Mouse (Mus musculus): ENCODE data around the gene Capn12. TPM values are rescaled to one million over a fixed set of nuclear protein-coding genes. Genes with fewer than 3 reads are reported as not detected.

The Capn12 gene
- not detected in 2 replicates for polyA plus RNA-seq (2012; ENCODE audit: insufficient read depth, insufficient read length, low replicate concordance, missing spikeins)

DNA sequence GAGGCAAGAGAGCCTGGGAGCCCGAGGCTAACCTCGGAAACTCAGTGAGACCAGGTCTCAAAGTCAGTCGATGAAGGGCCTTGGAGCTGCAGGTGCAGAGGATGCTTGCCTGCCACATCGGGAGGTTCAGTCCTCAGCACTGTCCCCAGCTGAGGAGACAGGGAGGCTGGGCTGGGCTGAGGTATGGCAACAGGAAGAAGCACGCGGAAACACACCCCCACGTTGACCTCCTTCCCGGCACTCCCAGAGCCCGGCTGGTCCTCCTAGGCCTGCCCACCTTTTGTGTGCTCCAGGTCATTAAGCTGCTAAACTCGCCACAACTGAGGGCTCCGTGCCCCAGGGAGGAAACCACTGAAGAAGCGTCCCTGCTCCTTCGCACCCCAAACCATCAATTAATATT is at the start of gene Capn12:
Gene Capn12 (plus strand): TSS at position 224 of the 400 bp plus-strand sequence.
- no peak within 1 kb of the TSS for H3K27ac ChIP-seq (ENCODE audit: insufficient read depth, low read depth, low read length)
- WGBS: 53% methylated on average over 13 of the region's 13 CpGs
- H3K4me1 ChIP-seq (ENCODE audit: control insufficient read depth, insufficient read depth, low read length): no peaks in the 10 kb centered on the region
- TF ChIP-seq CTCF (IDR thresholded peaks at IDR 0.05; ENCODE audit: insufficient read depth, low read depth, low read length) (no peak), POLR2A (IDR thresholded peaks at IDR 0.05; ENCODE audit: insufficient read depth, low read depth, low read length) (no peak)
- H3K4me3 ChIP-seq (ENCODE audit: insufficient read depth, low read depth, low read length): no peak within 1 kb of the TSS

DNA sequence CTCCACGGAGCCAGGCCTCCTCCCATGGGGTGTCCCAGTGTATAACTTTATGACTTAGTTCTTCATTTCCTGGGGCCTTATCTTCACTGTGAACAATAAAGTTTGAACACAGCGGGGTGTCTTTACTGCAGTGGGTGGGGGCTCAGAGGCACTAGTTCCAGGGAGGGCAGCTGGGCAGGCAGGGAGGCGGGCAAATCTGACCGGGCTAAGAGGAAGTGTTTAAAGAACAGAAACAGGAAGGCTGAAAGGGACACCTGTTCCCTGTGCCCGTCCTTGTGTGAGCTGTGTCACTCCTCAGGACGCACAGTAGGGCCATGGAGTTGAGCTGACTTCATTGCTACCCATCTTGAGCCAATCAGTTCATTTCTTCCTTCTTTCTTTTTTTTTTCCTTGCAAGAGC is 49.1 kb upstream of the Capn12 start:
- no peak for TF ChIP-seq CTCF (IDR thresholded peaks at IDR 0.05; ENCODE audit: insufficient read depth, low read depth, low read length)
- no peak for TF ChIP-seq POLR2A (IDR thresholded peaks at IDR 0.05; ENCODE audit: insufficient read depth, low read depth, low read length)
- Histone ChIP-seq H3K27ac (ENCODE audit: insufficient read depth, low read depth, low read length) (no peak overlapping the region), H3K4me3 (ENCODE audit: insufficient read depth, low read depth, low read length) (no peak overlapping the region), H3K4me1 (ENCODE audit: control insufficient read depth, insufficient read depth, low read length) (peaks cover 8% of the 10 kb centered on the region)
- WGBS: 76% methylated on average over 6 of the region's 6 CpGs

DNA sequence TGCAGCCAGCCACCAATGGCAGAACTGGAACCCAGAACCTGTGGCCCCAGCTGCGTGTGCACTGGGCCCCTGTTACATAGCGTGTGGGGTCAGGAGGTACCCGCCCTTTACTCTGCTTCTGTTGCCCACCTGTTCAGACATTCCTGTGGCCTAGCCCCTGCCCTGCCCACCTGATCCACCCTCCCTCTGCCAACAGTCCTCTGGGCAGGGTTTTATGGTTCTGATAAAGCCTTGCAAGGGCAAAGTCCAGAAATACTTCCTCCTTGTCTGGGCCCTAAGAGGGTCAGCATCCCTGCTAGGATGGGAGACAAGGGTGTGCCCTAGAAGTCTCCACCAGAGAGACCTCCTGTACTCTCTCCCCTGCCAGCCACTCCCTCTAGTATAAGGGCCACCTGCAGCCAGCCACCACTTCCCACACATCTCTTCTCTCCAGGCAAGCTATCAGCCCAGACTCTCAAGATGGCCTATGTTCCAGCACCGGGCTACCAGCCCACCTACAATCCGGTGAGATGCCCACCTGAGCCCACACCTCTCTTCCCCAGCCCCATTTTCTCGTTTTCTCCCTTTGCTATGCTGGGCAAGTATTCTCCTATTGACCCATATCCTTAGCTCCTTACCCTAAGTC is 47.4 kb upstream of the Capn12 start, which contains the start of gene Lgals4:
Gene Lgals4 (plus strand): TSS at position 132 of the 625 bp plus-strand sequence.
- TF ChIP-seq POLR2A (IDR thresholded peaks at IDR 0.05; ENCODE audit: insufficient read depth, low read depth, low read length) (no peak), CTCF (IDR thresholded peaks at IDR 0.05; ENCODE audit: insufficient read depth, low read depth, low read length) (no peak)
- Histone ChIP-seq H3K4me1 (ENCODE audit: control insufficient read depth, insufficient read depth, low read length) (peaks cover 8% of the 10 kb centered on the region), H3K4me3 (ENCODE audit: insufficient read depth, low read depth, low read length) (no peak within 1 kb of the TSS), H3K27ac (ENCODE audit: insufficient read depth, low read depth, low read length) (no peak within 1 kb of the TSS)
- 82% methylated on average over 6 of the region's 6 CpGs for WGBS

DNA sequence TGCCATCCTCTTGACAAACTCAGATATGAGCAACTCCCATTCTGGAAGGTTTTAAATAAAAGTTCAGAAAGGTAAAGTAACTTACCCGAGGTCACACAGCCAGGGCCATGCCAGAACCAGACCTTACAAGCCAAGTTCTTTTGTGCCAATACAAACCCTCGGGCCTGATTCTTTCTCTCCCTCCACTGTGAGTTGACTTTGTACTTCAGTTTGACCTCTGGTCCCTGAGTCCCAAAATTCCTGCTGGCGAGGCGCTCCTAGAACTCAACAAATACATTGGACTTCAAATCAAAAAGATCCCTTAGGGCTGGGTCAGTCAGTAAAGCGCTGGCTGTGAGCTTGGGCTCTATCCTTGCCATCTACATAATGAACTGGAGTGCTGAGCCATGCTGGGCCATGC is 44.3 kb upstream of the Capn12 start:
- 88% methylated on average over 5 of the region's 5 CpGs for WGBS
- peaks cover 4% of the 10 kb centered on the region for H3K4me1 ChIP-seq (ENCODE audit: control insufficient read depth, insufficient read depth, low read length)
- TF ChIP-seq POLR2A (IDR thresholded peaks at IDR 0.05; ENCODE audit: insufficient read depth, low read depth, low read length): no peak
- no peak for TF ChIP-seq CTCF (IDR thresholded peaks at IDR 0.05; ENCODE audit: insufficient read depth, low read depth, low read length)
- H3K4me3 ChIP-seq (ENCODE audit: insufficient read depth, low read depth, low read length): no peak overlapping the region
- H3K27ac ChIP-seq (ENCODE audit: insufficient read depth, low read depth, low read length): no peak overlapping the region

DNA sequence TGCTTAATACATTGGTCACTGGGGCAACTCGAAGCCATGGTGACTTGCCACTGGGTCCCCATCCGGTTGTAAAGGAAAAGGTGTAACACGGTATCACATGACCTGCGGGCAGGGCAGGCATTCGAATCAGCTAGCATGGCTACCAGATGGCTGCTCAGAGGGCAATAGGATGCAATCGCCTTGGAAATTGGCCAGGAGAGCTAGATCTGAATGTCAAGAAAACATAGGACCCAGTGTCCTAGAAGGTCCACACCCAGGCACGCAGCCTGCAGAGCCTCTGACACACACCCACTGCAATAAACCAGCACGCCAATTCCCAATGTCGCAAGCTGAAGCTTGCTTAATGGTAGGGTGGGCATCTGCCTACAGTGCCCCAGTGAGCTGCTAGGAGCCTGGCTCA is 42.9 kb upstream of the Capn12 start:
- H3K27ac ChIP-seq (ENCODE audit: insufficient read depth, low read depth, low read length): no peak overlapping the region
- TF ChIP-seq POLR2A (IDR thresholded peaks at IDR 0.05; ENCODE audit: insufficient read depth, low read depth, low read length): no peak
- TF ChIP-seq CTCF (IDR thresholded peaks at IDR 0.05; ENCODE audit: insufficient read depth, low read depth, low read length): no peak
- WGBS: 66% methylated on average over 9 of the region's 9 CpGs

DNA sequence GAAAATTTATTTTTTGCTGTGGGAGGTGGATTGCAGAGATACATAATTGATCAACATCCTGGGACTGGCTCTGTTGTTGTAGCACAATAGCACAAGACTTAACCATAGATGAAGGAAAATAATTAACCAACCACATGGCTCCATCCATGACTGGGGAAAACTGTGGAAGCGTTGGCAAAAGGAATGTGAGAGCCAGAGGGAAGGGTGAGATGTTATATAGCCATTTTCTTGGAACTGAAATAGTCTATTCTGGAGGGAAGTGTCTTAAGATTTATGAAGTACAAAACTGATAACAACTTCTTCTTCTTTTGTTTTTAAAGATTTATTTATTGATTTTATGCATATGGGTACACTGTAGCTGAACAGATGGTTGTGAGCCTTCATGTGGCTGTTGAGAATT is 33.9 kb upstream of the Capn12 start:
- peaks cover 5% of the 10 kb centered on the region; the same call in 1 of the 2 replicates for H3K4me1 ChIP-seq (ENCODE audit: control insufficient read depth, insufficient read depth, low read length)
- H3K4me3 ChIP-seq (ENCODE audit: insufficient read depth, low read depth, low read length): no peak overlapping the region
- TF ChIP-seq CTCF (IDR thresholded peaks at IDR 0.05; ENCODE audit: insufficient read depth, low read depth, low read length) (no peak), POLR2A (IDR thresholded peaks at IDR 0.05; ENCODE audit: insufficient read depth, low read depth, low read length) (no peak)
- no peak overlapping the region for H3K27ac ChIP-seq (ENCODE audit: insufficient read depth, low read depth, low read length)
- WGBS: 92% methylated on average over 1 of the region's 1 CpGs

More for the DNA sequence above, 42.9 kb upstream of the Capn12 start:
- Histone ChIP-seq H3K4me3 (ENCODE audit: insufficient read depth, low read depth, low read length) (no peak overlapping the region), H3K4me1 (ENCODE audit: control insufficient read depth, insufficient read depth, low read length) (peaks cover 4% of the 10 kb centered on the region)

DNA sequence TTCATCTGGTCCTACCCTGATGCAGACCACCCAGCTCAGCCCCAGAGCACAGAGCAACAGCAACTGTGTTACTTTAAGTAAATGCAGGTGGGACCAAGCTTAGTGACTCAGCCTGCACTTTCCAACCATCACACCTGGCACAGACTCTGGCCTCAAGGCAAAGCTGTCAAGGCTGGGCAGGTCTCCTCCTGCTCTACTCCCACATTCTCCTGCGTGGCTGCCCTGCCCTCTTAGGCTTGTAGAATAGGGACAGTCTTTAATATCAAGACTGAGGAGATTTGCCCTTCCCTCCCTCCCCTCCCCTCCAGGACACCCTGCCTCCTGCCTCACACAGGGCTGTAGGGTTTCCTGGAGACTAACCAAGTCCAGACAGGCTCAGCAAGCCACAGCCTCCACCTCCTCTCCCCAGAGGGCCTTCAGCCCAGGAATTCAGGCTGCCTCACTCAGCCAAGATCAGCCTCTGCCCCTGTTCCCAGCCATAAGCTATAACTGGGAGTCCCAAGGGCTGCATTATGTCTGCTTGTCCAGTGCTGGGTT is 31.5 kb upstream of the Capn12 start:
- TF ChIP-seq CTCF (IDR thresholded peaks at IDR 0.05; ENCODE audit: insufficient read depth, low read depth, low read length): no peak
- no peak for TF ChIP-seq POLR2A (IDR thresholded peaks at IDR 0.05; ENCODE audit: insufficient read depth, low read depth, low read length)
- H3K27ac ChIP-seq (ENCODE audit: insufficient read depth, low read depth, low read length): no peak overlapping the region
- H3K4me1 ChIP-seq (ENCODE audit: control insufficient read depth, insufficient read depth, low read length): peaks cover 5% of the 10 kb centered on the region; the same call in 1 of the 2 replicates
- no peak overlapping the region for H3K4me3 ChIP-seq (ENCODE audit: insufficient read depth, low read depth, low read length)
- 39% methylated on average over 1 of the region's 1 CpGs for WGBS

DNA sequence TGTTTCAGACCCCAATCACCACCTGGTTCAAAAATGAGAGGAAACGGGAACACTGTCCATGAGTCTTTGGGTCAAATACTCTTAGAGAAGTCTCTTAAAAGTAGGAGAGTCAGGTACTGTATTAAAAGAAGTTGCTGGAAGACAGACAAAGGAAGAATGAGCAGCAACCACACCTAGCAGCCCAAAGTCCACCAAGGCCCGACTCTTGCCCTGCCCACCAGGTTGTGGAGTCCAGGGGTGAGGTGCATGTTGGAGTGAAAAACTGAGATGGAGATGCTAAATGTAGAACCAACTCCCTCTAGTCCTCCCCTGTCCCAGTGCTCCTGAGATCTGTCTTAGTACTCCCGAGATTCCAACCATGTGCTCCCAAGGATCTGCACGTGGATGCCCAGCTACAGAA is 30.6 kb upstream of the Capn12 start:
- no peak overlapping the region for H3K4me3 ChIP-seq (ENCODE audit: insufficient read depth, low read depth, low read length)
- 84% methylated on average over 4 of the region's 4 CpGs for WGBS
- TF ChIP-seq POLR2A (IDR thresholded peaks at IDR 0.05; ENCODE audit: insufficient read depth, low read depth, low read length) (no peak), CTCF (IDR thresholded peaks at IDR 0.05; ENCODE audit: insufficient read depth, low read depth, low read length) (no peak)
- H3K4me1 ChIP-seq (ENCODE audit: control insufficient read depth, insufficient read depth, low read length): peaks cover 5% of the 10 kb centered on the region; the same call in 1 of the 2 replicates
- H3K27ac ChIP-seq (ENCODE audit: insufficient read depth, low read depth, low read length): no peak overlapping the region

DNA sequence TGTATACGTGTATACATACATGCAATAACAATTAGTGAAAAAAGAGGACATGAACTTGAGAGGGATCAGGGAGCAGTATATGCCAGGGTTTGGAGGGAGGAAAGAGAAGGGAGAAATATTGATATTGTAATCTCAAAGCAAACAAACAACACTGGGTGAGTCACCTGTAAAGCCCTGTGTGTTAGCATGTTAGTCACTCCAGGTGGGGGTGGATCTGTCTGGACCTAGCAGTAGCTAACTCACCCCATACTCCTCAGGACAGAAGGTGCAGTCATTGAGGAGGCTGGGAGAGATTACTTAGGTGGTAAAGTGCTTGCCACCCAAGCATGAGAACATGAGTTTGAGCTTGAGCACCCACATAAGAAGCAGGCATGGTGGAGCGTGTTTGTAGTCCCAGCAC is 21.3 kb upstream of the Capn12 start:
- TF ChIP-seq POLR2A (IDR thresholded peaks at IDR 0.05; ENCODE audit: insufficient read depth, low read depth, low read length) (no peak), CTCF (IDR thresholded peaks at IDR 0.05; ENCODE audit: insufficient read depth, low read depth, low read length) (no peak)
- Histone ChIP-seq H3K4me1 (ENCODE audit: control insufficient read depth, insufficient read depth, low read length) (peaks cover 22% of the 10 kb centered on the region), H3K27ac (ENCODE audit: insufficient read depth, low read depth, low read length) (no peak overlapping the region), H3K4me3 (ENCODE audit: insufficient read depth, low read depth, low read length) (no peak overlapping the region)
- 90% methylated on average over 2 of the region's 2 CpGs for WGBS
